In genomic region chr8:120537207-120537817, GRCm38 (mm10) we compare ENCODE assay signal across 8 mouse cellular contexts. TPM values are rescaled to one million over a fixed set of nuclear protein-coding genes. Genes with fewer than 3 reads are reported as not detected.
DNase-seq lines count a peak whose midpoint lies in the region; ATAC-seq lines count a peak whose summit lies in the region.

No protein-coding gene starts in this region.

- H3K27me3 ChIP-seq in forebrain, embryonic 16.5 days (replicated peaks; ENCODE audit: control insufficient read depth, insufficient read depth, low read length), result no peaks in the 10 kb centered on the region
- H3K27me3 ChIP-seq in hindbrain, embryonic 13.5 days, result no peaks in the 10 kb centered on the region
- peaks cover 21% of the 10 kb centered on the region for H3K27me3 ChIP-seq in limb, embryonic 10.5 days (ENCODE audit: low read depth, poor library complexity, severe bottlenecking)
- peaks cover 73% of the 10 kb centered on the region for H3K27me3 ChIP-seq in midbrain, embryonic 10.5 days (ENCODE audit: low read depth, poor library complexity, severe bottlenecking)

- WGBS in forebrain, embryonic 16.5 days, result 0% methylated on average over 74 of the region's 79 CpGs
- WGBS in hindbrain, embryonic 13.5 days, result under 1% methylated on average over 68 of the region's 79 CpGs
- WGBS in limb, embryonic 10.5 days, result under 1% methylated on average over 79 of the region's 79 CpGs
- under 1% methylated on average over 78 of the region's 79 CpGs for WGBS in midbrain, embryonic 10.5 days

- peak overlapping the region; percentile 95 for H3K9ac ChIP-seq in forebrain, embryonic 16.5 days (replicated peaks; ENCODE audit: low read depth, low read length)
- H3K9ac ChIP-seq in hindbrain, embryonic 13.5 days, result peak overlapping the region; percentile 87

- DNase-seq in NIH3T3 (ENCODE audit: low read depth), result peak; percentile 79
- DNase-seq in cerebellum, adult 11-12 months, result peak; percentile 88
- peak; percentile 89 for DNase-seq in limb, embryonic 10.5 days (ENCODE audit: low spot score)
- DNase-seq in midbrain, embryonic 10.5 days (ENCODE audit: low spot score), result peak; percentile 88
- DNase-seq in skeletal muscle tissue, adult 2 months (ENCODE audit: low read depth, low spot score), result peak; percentile 91
- DNase-seq in yolk sac, embryonic 10.5 days (ENCODE audit: low spot score), result peak; percentile 89

- no peaks in the 10 kb centered on the region for H3K36me3 ChIP-seq in forebrain, embryonic 16.5 days (ENCODE audit: control insufficient read depth, insufficient read depth)
- no peaks in the 10 kb centered on the region for H3K36me3 ChIP-seq in hindbrain, embryonic 13.5 days
- H3K36me3 ChIP-seq in limb, embryonic 10.5 days, result no peaks in the 10 kb centered on the region
- H3K36me3 ChIP-seq in midbrain, embryonic 10.5 days, result no peaks in the 10 kb centered on the region

- no peaks in the 10 kb centered on the region for H3K9me3 ChIP-seq in forebrain, embryonic 16.5 days (ENCODE audit: control insufficient read depth, low read length)
- H3K9me3 ChIP-seq in hindbrain, embryonic 13.5 days, result no peaks in the 10 kb centered on the region
- H3K9me3 ChIP-seq in limb, embryonic 10.5 days (replicated peaks), result no peaks in the 10 kb centered on the region
- no peaks in the 10 kb centered on the region for H3K9me3 ChIP-seq in midbrain, embryonic 10.5 days (replicated peaks)

- H3K4me2 ChIP-seq in forebrain, embryonic 16.5 days (ENCODE audit: low read length), result peak overlapping the region; percentile 99
- peak overlapping the region; percentile 98 for H3K4me2 ChIP-seq in hindbrain, embryonic 13.5 days

- H3K27ac ChIP-seq in forebrain, embryonic 16.5 days (ENCODE audit: low read length), result peak overlapping the region; percentile 100
- H3K27ac ChIP-seq in hindbrain, embryonic 13.5 days, result peak overlapping the region; percentile 99
- peak overlapping the region; percentile 90 for H3K27ac ChIP-seq in limb, embryonic 10.5 days
- peak overlapping the region; percentile 98 for H3K27ac ChIP-seq in midbrain, embryonic 10.5 days (replicated peaks)

- H3K4me3 ChIP-seq in forebrain, embryonic 16.5 days (replicated peaks; ENCODE audit: low read length), result peak overlapping the region; percentile 64
- H3K4me3 ChIP-seq in hindbrain, embryonic 13.5 days, result peak overlapping the region; percentile 59
- peak overlapping the region; percentile 77 for H3K4me3 ChIP-seq in limb, embryonic 10.5 days
- H3K4me3 ChIP-seq in midbrain, embryonic 10.5 days, result peak overlapping the region; percentile 85

- H3K4me1 ChIP-seq in forebrain, embryonic 16.5 days (replicated peaks; ENCODE audit: control insufficient read depth, insufficient read depth, low read length), result peaks cover 82% of the 10 kb centered on the region
- H3K4me1 ChIP-seq in hindbrain, embryonic 13.5 days (replicated peaks), result peaks cover 97% of the 10 kb centered on the region
- peaks cover 96% of the 10 kb centered on the region for H3K4me1 ChIP-seq in limb, embryonic 10.5 days
- H3K4me1 ChIP-seq in midbrain, embryonic 10.5 days, result peaks cover 99% of the 10 kb centered on the region

- 0 out of 2 replicates have a peak, but pooled peaks have one; percentile 13 for ATAC-seq in forebrain, embryonic 16.5 days
- no peak; the same call in 1 of the 2 replicates for ATAC-seq in hindbrain, embryonic 13.5 days (ENCODE audit: low FRiP score)

RNA-seq across cellular contexts. Expression of gene Gins2, which starts 51.8 kb away (rescaled TPM):
- 23.1 and 24.3 TPM in 2 replicates for polyA plus RNA-seq in forebrain, embryonic 16.5 days (2015; fragmentation: Nextera tagmentation; extraction: Ambion mirVana)
- 23.1 and 24.5 TPM in 2 replicates for polyA plus RNA-seq in hindbrain, embryonic 13.5 days (2015; fragmentation: Nextera tagmentation; extraction: Ambion mirVana)
- 153 and 167 TPM in 2 replicates for polyA plus RNA-seq in limb, embryonic 10.5 days (2016; fragmentation: Nextera tagmentation; extraction: Ambion mirVana)
- polyA plus RNA-seq in midbrain, embryonic 10.5 days (2016; fragmentation: Nextera tagmentation; extraction: Ambion mirVana), result 162 and 192 TPM in 2 replicates
